Mouse (Mus musculus) bone marrow, adult 2 months (tissue): ENCODE data around the gene Tnni3k.

Source experiments
- CTCF ChIP-seq: fragments of 200-500 bp; IDR thresholded peaks from 2 replicates; pipeline ENCODE4 v1.5.1; 2011; ENCODE audit warnings: low read length, control low read depth; ENCODE audit not compliant: control insufficient read depth, insufficient read depth
- POLR2A ChIP-seq: fragments of 200-500 bp; IDR thresholded peaks from 2 replicates; pipeline ENCODE4 v1.6.1; 2011; ENCODE audit warnings: low read depth, mild to moderate bottlenecking, control low read depth, low read length, borderline replicate concordance; ENCODE audit not compliant: control insufficient read depth

- no peak for TF ChIP-seq POLR2A
- no peak for TF ChIP-seq CTCF
Measured at GRCm38 (mm10) chr3:154825739-154826138, 229.5 kb downstream of the Tnni3k start.
